Mouse (Mus musculus) limb, embryonic 11.5 days (tissue): ENCODE measurements around the gene Pnpla2. TPM values are rescaled to one million over a fixed set of nuclear protein-coding genes. Genes with fewer than 3 reads are reported as not detected.

Experiments
- ATAC-seq: fragments of 200-750 bp; cut with Nextera tagmentation; 2 replicates; pipeline ENCODE4 v1.8.0; 2017; ENCODE audit warnings: low read depth; ENCODE audit not compliant: insufficient number of reproducible peaks, low FRiP score, low TSS enrichment
- DNase-seq: peaks from one replicate; pipeline ENCODE4 v3.0.0-alpha.2; 2015; ENCODE audit warnings: low spot score
- H3K27ac ChIP-seq: fragments of 300-500 bp; sonication (generic); replicated peaks from 2 replicates; pipeline ENCODE4 v1.5.1; 2014; ENCODE audit warnings: low read depth, mild to moderate bottlenecking, low read length
- H3K27me3 ChIP-seq: fragments of 300-500 bp; sonication (generic); 2 replicates; pipeline ENCODE4 v1.6.1; 2014; ENCODE audit warnings: mild to moderate bottlenecking, low read length, mixed read lengths; ENCODE audit not compliant: control insufficient read depth, insufficient read depth
- H3K36me3 ChIP-seq: fragments of 300-500 bp; sonication (generic); 2 replicates; pipeline ENCODE4 v1.6.1; 2014; ENCODE audit warnings: mild to moderate bottlenecking, low read length, moderate library complexity, mixed read lengths; ENCODE audit not compliant: control insufficient read depth, insufficient read depth
- H3K4me1 ChIP-seq: fragments of 300-500 bp; sonication (generic); 2 replicates; pipeline ENCODE4 v1.6.1; 2014; ENCODE audit warnings: low read length, mixed read lengths; ENCODE audit not compliant: control insufficient read depth, insufficient read depth
- H3K4me2 ChIP-seq: fragments of 300-500 bp; sonication (generic); 2 replicates; pipeline ENCODE4 v1.6.1; 2014; ENCODE audit warnings: low read depth, mild to moderate bottlenecking, moderate library complexity; ENCODE audit not compliant: severe bottlenecking
- H3K4me3 ChIP-seq: fragments of 300-500 bp; sonication (generic); 2 replicates; pipeline ENCODE4 v1.5.1; 2014; ENCODE audit warnings: low read depth, low read length
- H3K9ac ChIP-seq: fragments of 300-500 bp; sonication (generic); 2 replicates; pipeline ENCODE4 v1.6.1; 2014; ENCODE audit warnings: mild to moderate bottlenecking, low read length
- H3K9me3 ChIP-seq: fragments of 300-500 bp; sonication (generic); 2 replicates; pipeline ENCODE4 v1.6.1; 2016; ENCODE audit warnings: low read length; ENCODE audit not compliant: control insufficient read depth
- WGBS: fragments of 180-500 bp; shearing (Covaris S2); extraction: QIAGEN DNeasy Blood & Tissue Kit; methylation state at CpG from one replicate; pipeline ENCODE4 v1.1.7; 2014; 5-methylcytosine and 5-hydroxymethylcytosine counted together
- polyA plus RNA-seq: library from polyadenylated mRNA; unstranded; fragments of >200 nt; fragmentation: Nextera tagmentation; extraction: Ambion mirVana; gene quantifications from 2 replicates; pipeline ENCODE4 v1.2.1, GENCODE M21; 2014

Gene Pnpla2
- polyA plus RNA-seq, 1 experiment from 2014 or later, result 12.5 TPM

DNA sequence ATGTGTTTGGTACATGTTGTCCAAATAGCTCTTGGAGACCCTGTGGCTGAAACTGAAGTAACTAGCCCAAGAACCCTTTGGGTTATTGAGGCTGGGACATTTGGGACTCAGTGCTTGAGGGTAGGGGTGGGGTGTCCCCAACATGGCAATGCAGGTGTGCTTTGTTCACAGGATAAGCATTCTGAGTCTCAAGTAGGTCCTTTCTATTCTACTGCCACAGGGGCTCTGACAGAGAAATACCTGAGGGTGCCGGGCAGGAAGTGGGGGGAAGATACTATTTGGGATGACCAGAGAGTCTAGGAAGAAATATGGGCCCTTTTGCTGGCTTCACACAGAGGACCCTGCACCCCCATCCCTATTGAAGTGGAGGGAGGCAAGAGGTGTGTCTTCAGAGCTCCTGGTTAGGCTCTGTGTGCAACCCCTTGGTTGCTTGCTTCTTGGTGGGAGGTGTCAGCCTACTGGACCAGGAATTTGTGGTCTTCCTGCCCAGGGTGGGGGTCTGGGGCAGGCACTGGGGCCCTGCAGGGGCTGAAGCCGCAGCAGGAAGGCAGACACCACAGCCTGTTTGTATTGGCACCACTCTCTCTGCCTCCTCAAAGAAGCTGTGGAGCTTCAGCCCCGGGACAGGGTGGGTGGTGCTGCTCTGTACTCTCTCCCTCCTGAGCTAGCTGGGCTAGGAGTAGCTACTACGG, 22.7 kb downstream of the Pnpla2 start:
- peaks cover 22% of the 10 kb centered on the region for H3K4me1 ChIP-seq
- H3K4me2 ChIP-seq, result no peak overlapping the region; the same call in 1 of the 2 replicates
- DNase-seq (no peak), ATAC-seq (no peak)
- H3K27ac ChIP-seq, result no peak overlapping the region
- no peak overlapping the region; the same call in 1 of the 2 replicates for H3K9ac ChIP-seq
- 63% methylated on average over 4 of the region's 4 CpGs for WGBS
- H3K36me3 ChIP-seq, result peaks cover 2% of the 10 kb centered on the region
- H3K27me3 ChIP-seq, result peaks cover 3% of the 10 kb centered on the region
- no peaks in the 10 kb centered on the region for H3K9me3 ChIP-seq
- no peak overlapping the region for H3K4me3 ChIP-seq

DNA sequence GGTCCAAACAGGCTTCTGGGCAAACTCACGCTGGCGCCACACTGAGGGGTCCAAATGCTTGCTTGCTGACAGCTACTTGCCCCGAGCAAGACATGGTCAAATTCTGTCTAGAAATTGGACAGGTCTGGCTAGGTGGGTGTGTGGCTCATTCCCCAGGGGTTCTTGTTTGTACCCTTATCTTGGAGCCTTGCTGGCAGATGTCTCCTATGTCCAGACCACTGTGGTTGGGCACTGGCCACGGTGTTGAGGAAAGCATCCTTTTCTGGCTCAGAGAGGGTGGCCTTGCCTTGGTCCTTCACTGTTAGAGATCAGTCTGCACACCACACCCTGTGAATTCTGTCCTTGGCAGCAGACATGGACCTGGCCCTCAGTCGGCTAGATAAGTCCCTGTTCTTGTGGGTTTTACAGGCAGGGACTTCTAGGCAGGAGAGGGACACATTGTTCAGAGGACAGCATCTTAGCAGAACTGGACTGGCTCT, 23.3 kb downstream of the Pnpla2 start:
- Histone ChIP-seq H3K9ac (no peak overlapping the region; the same call in 1 of the 2 replicates), H3K9me3 (no peaks in the 10 kb centered on the region), H3K4me3 (no peak overlapping the region), H3K4me2 (no peak overlapping the region; the same call in 1 of the 2 replicates), H3K27me3 (peaks cover 9% of the 10 kb centered on the region), H3K27ac (no peak overlapping the region), H3K4me1 (peaks cover 22% of the 10 kb centered on the region), H3K36me3 (no peaks in the 10 kb centered on the region)
- no peak for ATAC-seq
- DNase-seq, result no peak
- WGBS, result 83% methylated on average over 5 of the region's 5 CpGs

DNA sequence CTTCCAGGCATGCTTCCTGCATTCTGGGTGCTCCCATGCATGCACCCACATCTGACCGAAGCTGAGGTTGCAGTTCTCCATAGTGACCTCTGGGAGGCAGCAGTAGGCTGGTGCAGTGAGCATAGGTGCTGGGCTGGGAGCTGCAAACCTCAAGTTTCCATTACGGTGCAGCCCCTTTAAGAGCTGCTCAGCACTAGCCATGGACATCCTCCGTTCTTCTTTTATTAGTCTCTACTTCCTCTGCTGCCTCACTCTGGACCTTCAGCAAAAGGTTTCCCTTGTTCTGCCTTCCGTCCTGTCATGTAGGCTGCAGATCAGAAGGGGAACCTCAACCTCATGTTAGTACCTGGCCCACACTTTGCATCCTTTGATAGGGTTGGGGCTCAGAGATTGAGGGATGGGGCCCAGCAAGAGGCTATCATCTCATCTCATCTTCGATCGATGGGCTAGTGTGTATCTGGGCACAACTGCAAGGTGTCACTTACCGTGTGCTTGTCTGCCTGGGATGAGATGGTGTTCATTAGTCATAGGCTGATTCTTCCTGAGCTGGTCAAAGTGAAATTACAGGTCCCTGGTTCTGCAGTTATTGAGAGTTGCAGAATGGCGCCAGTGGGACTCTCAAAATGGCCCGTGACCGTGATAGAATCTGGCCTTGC, 26.0 kb downstream of the Pnpla2 start:
- Histone ChIP-seq H3K4me2 (peak overlapping the region; percentile 7; the same call in 1 of the 2 replicates), H3K27me3 (peaks cover 10% of the 10 kb centered on the region), H3K4me1 (peaks cover 11% of the 10 kb centered on the region), H3K9ac (no peak overlapping the region), H3K4me3 (no peak overlapping the region), H3K9me3 (no peaks in the 10 kb centered on the region), H3K36me3 (no peaks in the 10 kb centered on the region), H3K27ac (no peak overlapping the region)
- WGBS, result 8% methylated on average over 10 of the region's 10 CpGs
- ATAC-seq (no peak), DNase-seq (peak; percentile 71)

DNA sequence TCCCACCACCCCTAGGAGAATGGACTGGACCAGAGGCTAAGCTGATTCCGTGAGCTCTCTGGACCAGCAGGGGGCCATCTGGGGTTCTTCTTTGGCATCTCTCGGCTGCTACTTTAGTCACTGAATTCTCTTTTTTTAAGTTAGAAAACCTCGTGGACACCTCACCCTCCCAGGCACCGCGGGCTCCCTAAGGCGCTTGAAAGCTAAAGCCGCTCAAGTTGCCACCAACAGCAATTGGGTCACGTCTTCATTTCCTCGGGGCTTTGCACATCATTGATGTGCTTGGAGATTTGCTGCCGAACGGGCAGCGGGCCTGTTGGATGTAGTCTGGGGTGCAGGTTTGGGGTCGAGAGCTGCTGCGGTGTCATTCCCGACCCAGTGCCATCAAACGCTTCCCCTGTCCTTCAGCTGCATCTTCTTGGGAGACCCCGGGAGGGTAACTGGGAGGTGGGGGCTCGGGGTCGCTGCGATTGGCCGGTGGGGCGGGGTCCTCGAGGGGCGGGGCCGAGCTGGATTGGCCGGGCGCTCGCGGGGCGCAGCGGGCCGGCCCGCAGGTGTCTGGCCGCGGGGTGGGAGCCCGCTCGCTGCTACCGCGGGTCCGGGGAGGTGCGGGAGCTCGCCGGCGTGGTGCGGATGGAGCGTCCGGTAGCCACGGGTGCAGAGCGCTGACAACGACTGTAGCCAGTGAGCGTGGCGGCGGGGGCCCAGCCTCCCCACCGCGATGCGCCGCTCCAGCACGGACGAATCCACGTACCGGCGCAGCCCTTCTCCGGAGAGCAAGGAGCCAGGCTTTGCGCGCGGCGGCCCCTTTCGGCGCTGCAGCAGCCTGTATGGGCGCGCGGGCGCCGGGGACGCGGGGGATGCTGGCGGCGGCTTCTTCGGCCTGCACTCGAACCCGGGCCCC, 26.8 kb downstream of the Pnpla2 start:
- under 1% methylated on average over 79 of the region's 81 CpGs for WGBS
- DNase-seq, result peak; percentile 67
- H3K27ac ChIP-seq, result no peak overlapping the region

DNA sequence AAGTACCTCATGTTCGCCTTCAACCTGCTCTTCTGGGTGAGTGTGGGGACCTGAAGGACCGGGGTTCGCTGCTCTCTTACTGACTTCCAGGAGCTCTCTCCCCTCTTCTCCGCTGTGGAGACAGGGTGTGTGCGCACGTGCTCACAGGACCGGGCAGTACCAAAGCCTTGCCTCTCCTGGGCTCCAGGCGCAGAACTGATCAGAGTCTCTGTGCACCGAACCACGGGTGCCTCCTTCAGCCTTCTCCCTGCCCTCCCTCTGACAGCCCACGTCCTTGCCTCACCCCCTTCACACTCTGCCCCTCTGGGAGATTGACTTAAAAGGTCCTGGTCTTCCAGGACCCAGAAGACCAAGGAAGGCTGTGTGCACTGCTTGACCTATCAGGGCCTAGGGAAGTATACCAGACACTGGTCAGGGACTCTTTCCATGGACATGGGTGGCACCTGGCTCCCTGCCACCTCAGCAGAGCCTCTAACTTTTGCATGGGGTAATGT, 27.6 kb downstream of the Pnpla2 start:
- H3K27ac ChIP-seq, result no peak overlapping the region
- H3K4me2 ChIP-seq, result peak overlapping the region; percentile 98
- H3K9me3 ChIP-seq, result no peaks in the 10 kb centered on the region
- H3K4me3 ChIP-seq, result peak overlapping the region; percentile 52
- H3K36me3 ChIP-seq, result no peaks in the 10 kb centered on the region
- 11% methylated on average over 11 of the region's 11 CpGs for WGBS
- DNase-seq (peak; percentile 43), ATAC-seq (no peak)
- H3K4me1 ChIP-seq, result 0 out of 2 replicates have a peak, but pooled peaks cover 3% of the 10 kb centered on the region
- H3K27me3 ChIP-seq, result peaks cover 10% of the 10 kb centered on the region
- H3K9ac ChIP-seq, result no peak overlapping the region

More for the DNA sequence above, 26.8 kb downstream of the Pnpla2 start:
- no peaks in the 10 kb centered on the region for H3K36me3 ChIP-seq
- peak overlapping the region; percentile 41 for H3K9ac ChIP-seq
- peaks cover 7% of the 10 kb centered on the region; the same call in 1 of the 2 replicates for H3K4me1 ChIP-seq
- H3K4me3 ChIP-seq, result peak overlapping the region; percentile 52
- ATAC-seq, result peak; percentile 33; the same call in 1 of the 2 replicates
- H3K4me2 ChIP-seq, result peak overlapping the region; percentile 98
- H3K9me3 ChIP-seq, result no peaks in the 10 kb centered on the region
- peaks cover 10% of the 10 kb centered on the region for H3K27me3 ChIP-seq

DNA sequence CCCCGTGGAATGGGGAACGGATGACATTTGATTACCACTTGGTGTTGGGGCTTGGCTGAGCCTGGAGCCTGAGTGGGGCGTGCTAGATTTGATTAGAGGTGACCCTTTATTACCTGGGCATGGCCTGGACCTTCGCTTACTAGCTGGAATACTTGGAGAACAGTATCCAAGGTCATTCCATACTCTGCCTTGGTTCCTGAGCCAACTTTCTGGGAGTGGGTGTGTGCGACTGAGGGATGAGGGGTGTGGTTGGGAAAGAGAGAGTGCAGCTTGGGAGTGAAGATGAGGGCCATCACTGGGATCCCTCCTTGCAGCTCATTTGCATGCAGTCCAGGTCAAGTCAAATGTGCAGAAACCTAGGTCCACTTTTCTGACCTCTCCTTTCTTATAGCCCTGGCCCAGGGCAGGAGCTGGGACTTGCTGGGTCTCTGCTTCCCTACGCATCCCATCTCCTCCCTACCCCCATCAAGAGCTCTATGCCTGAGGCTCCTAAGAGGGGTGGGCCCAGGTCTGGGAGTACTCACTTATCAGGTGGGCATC, 28.2 kb downstream of the Pnpla2 start:
- no peak overlapping the region for H3K4me2 ChIP-seq
- DNase-seq (no peak), ATAC-seq (no peak)
- WGBS, result 71% methylated on average over 6 of the region's 6 CpGs
- H3K9ac ChIP-seq, result no peak overlapping the region
- no peak overlapping the region for H3K4me3 ChIP-seq
- H3K9me3 ChIP-seq, result no peaks in the 10 kb centered on the region
- H3K27me3 ChIP-seq, result peaks cover 10% of the 10 kb centered on the region
- no peaks in the 10 kb centered on the region for H3K36me3 ChIP-seq
- no peak overlapping the region for H3K27ac ChIP-seq
- H3K4me1 ChIP-seq, result 0 out of 2 replicates have a peak, but pooled peaks cover 3% of the 10 kb centered on the region

DNA sequence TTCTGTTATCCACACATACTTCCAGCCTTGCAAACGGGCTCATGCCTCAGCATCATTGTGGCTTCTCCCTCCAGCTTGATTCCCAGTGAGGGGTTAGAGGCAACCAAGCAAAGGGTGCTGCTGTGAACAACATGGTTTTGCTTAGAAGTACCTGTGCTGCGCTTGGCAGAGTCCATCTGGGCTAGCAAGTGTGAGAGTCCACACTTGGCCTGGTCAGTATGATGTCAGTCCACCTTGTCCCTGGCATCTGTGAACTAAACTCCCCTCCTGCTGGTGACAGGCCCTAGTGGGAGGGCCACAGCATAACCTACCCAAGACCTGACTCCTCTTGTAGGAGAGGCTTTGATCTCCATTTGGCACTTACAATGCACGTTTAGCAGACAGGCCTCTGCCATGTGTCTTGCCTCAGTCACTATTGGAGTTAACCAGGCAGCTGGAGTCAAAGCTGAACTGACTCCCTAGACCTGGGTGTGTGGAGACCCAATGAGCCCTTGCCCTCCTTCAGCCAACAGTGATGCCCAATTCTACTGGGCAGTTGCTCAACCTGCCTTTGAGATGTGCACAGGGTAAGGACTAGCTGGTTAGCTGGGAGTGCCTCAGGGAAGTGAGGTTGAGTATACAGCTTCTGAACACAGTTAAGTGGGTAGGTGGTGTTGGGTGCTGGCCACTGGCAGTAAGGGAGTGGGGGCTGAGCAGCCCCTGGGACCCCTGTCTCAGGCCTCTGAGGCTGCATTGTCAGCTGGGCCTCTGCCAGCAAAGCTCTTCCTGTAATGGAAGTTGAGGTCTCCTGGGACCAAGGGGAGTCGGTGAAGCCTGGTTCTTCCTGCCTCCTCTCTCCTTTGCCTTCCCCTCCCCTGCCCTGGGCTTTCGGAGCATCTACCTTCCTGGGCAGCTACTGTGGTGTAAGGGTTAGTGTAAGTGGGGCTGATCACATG, 29.5 kb downstream of the Pnpla2 start:
- Histone ChIP-seq H3K9ac (no peak overlapping the region), H3K4me2 (no peak overlapping the region), H3K9me3 (no peaks in the 10 kb centered on the region), H3K4me1 (0 out of 2 replicates have a peak, but pooled peaks cover 3% of the 10 kb centered on the region), H3K4me3 (no peak overlapping the region), H3K27me3 (peaks cover 10% of the 10 kb centered on the region), H3K27ac (no peak overlapping the region), H3K36me3 (no peaks in the 10 kb centered on the region)
- ATAC-seq, result no peak
- 69% methylated on average over 5 of the region's 5 CpGs for WGBS
- DNase-seq, result no peak
